Mouse (Mus musculus) cerebellum, adult 8-10 months (tissue): ENCODE data around the gene Mrgpra4.

Experiments used
- DNase-seq: peaks from one replicate; pipeline ENCODE4 v3.0.0; 2022

Gene Mrgpra4

DNA sequence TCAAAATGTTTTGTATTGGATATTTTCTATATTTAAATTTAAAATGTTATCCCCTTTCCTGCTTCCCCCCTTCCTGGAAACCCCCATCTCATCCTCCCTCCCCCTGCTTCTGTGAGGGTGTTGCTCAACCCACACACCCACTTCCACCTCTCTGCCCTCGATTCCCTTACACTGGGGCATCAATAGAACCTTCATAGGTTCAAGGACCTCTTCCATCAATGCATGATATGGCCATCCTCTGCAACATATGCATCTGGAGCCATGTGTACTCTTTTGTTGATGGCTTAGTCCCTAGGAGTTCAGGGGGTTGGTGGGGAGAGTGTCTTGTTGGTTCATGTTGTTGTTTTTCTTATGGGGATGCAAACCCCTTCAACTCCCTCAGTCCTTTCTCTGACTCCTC is at the start of gene Mrgpra4:
Gene Mrgpra4 (minus strand): TSS at position 101 of the 400 bp plus-strand sequence.
- no peak for DNase-seq

DNA sequence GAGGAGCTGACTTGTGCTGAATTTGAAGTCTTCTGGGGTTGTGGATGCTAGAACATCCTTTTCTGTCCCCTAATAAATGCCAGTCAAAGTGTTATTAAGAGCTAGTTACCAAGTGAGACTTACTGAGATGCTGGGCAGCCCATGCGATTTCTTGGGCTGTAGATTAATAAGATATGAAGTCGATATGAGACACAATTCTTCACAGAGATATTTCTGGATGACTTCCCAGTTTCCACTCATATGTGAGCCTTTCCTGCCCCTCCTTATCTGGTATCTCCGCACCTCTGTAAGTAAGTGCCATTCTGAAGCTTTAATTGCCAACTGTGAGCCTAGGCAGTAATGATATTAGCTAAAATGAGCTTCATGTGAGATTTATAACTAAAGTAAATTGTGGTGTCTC is 45.6 kb upstream of the Mrgpra4 start, which contains the start of gene Mrgprx1:
Gene Mrgprx1 (minus strand): TSS at position 101 of the 400 bp plus-strand sequence.
- DNase-seq: no peak

DNA sequence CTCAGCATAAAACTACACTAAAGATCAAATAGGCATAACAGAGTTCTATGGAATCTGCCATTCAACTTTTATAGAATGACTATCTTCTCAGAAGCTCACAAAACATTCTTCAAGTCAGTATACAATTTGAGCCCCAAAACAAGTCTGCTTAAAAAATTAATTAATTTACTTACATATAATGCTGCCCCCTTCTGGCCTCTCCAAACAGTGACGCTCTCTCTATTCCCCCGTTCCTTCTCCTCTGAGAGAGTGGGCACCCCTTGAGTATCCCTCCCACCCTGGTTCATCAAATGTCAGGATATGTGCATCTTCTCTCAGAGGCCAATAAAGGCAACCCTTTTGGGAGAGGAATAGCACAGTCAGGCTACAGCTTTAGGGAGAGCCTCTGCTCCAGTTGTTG is 36.0 kb upstream of the Mrgpra4 start:
- no peak for DNase-seq

DNA sequence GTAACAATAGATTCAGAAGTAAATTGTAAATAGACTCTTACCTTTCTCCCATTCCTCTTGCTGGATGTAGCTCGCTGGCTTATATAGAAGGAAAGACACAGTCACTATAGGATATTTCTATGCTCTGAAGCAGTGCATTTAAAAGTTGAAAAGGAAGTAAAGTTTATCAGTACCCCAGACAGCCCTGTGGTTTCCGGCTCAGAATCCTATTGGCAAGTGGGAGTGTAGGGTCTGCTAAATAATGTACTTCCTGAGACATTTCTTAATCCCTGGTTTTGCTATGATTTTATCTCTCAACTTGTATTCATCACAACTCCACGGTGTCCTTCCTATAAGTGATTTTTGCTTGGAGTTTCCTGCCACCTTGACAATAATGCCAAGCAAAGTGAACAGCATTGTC is 13.8 kb upstream of the Mrgpra4 start:
- DNase-seq: no peak

DNA sequence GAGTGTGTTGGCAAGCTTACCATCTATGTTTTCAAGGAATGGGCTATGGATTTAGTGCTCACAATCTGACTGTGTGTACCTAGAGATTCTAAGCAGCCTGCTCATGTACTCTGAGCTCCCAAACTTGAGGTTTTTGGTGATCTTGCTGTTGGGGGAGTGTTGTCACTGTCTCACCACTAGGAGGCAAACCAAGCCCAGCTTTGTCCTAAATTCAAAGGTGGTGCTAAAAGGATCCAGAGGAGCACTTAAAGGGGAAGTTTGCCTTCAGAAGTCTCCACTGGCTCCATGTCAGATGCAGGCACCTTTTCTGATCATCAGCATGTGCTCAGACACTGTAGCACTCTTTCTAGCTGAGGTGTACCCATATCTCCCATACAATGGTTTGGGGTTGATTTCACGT is 4.9 kb upstream of the Mrgpra4 start:
- DNase-seq: no peak
